Mouse (Mus musculus) liver, embryonic 13.5 days (tissue): ENCODE data around the gene Plcb3. TPM values are rescaled to one million over a fixed set of nuclear protein-coding genes. Genes with fewer than 3 reads are reported as not detected.

Experiments
- ATAC-seq: fragments of 200-750 bp; cut with Nextera tagmentation; 2 replicates; pipeline ENCODE4 v1.8.0; 2017; ENCODE audit warnings: low read depth, mild to moderate bottlenecking, moderate number of reproducible peaks, moderate library complexity
- DNase-seq: peaks from one replicate; pipeline ENCODE4 v3.0.0; 2022
- H3K27ac ChIP-seq: fragments of 300-500 bp; sonication (generic); 2 replicates; pipeline ENCODE4 v1.5.1; 2015; ENCODE audit warnings: moderate library complexity, mild to moderate bottlenecking, inconsistent platforms
- H3K27me3 ChIP-seq: fragments of 300-500 bp; sonication (generic); 2 replicates; pipeline ENCODE4 v1.6.1; 2015; ENCODE audit warnings: mild to moderate bottlenecking, inconsistent platforms
- H3K36me3 ChIP-seq: fragments of 300-500 bp; sonication (generic); 2 replicates; pipeline ENCODE4 v1.6.1; 2015; ENCODE audit warnings: mild to moderate bottlenecking, inconsistent platforms
- H3K4me1 ChIP-seq: fragments of 300-500 bp; sonication (generic); replicated peaks from 2 replicates; pipeline ENCODE4 v1.6.1; 2015; ENCODE audit warnings: inconsistent platforms
- H3K4me2 ChIP-seq: fragments of 300-500 bp; sonication (generic); 2 replicates; pipeline ENCODE4 v1.6.1; 2015; ENCODE audit warnings: inconsistent platforms, mild to moderate bottlenecking, moderate library complexity
- H3K4me3 ChIP-seq: fragments of 300-500 bp; sonication (generic); replicated peaks from 2 replicates; pipeline ENCODE4 v1.5.1; 2015; ENCODE audit warnings: mild to moderate bottlenecking, inconsistent platforms
- H3K9ac ChIP-seq: fragments of 300-500 bp; sonication (generic); 2 replicates; pipeline ENCODE4 v1.6.1; 2015; ENCODE audit warnings: mild to moderate bottlenecking, inconsistent platforms
- H3K9me3 ChIP-seq: fragments of 300-500 bp; sonication (generic); replicated peaks from 2 replicates; pipeline ENCODE4 v1.6.1; 2016; ENCODE audit warnings: inconsistent platforms
- WGBS: fragments of 180-500 bp; shearing (Covaris S2); methylation state at CpG from one replicate; pipeline ENCODE4 v1.1.7; 2015; ENCODE audit not compliant: insufficient replicate concordance; 5-methylcytosine and 5-hydroxymethylcytosine counted together
- microRNA-seq: library from miRNA; unstranded; fragments of <30 nt; microRNA quantifications from one replicate; pipeline ENCODE4, GENCODE M21; 2016
- polyA plus RNA-seq: library from polyadenylated mRNA; unstranded; fragments of >200 nt; fragmentation: Nextera tagmentation; extraction: Ambion mirVana; gene quantifications from 2 replicates; pipeline ENCODE4 v1.2.1, GENCODE M21; 2015

Plcb3 gene
- polyA plus RNA-seq, 1 experiment from 2014 or later, result 5.6 TPM

DNA sequence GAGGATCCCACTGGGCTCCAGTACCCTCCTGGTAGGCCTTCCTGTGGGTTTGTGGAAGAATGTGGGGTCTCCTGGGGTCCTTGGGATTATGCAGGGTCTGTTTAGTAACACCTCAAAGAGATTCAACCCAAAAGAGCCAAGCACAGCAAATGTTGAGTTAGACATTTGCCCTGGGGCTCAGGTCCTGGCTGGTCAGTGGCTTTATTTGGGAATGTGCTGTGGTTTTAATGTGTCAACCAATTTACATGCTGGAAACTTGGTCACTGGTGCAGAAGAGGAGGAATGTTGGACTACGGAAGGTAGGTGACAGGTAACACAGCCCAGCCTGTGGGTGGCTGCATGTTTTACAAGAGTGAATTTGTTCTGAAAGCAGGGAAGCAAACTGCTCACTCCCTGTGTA, 73.2 kb downstream of the Plcb3 start:
- peaks cover 22% of the 10 kb centered on the region for H3K36me3 ChIP-seq
- 83% methylated on average over 1 of the region's 1 CpGs for WGBS
- peaks cover 18% of the 10 kb centered on the region for H3K4me1 ChIP-seq
- DNase-seq (no peak), ATAC-seq (no peak)
- no peaks in the 10 kb centered on the region for H3K9me3 ChIP-seq
- H3K4me3 ChIP-seq, result no peak overlapping the region
- H3K4me2 ChIP-seq, result no peak overlapping the region
- no peak overlapping the region for H3K9ac ChIP-seq
- no peak overlapping the region for H3K27ac ChIP-seq
- no peaks in the 10 kb centered on the region for H3K27me3 ChIP-seq

Small RNAs within 50 kb of the gene (microRNA-seq; reads per million reads assigned to microRNA genes)
- gene Mir6990, result not detected

Other genes starting within 250 kb of the Plcb3 start
- gene Rps6ka4, start 135.8 kb downstream of the Plcb3 start, polyA plus RNA-seq, result 6.1 and 6.8 TPM in 2 replicates
- gene Ccdc88b, start 118.3 kb downstream of the Plcb3 start, polyA plus RNA-seq, result 1.9 and 3.1 TPM in 2 replicates
- 103 and 106 TPM in 2 replicates for gene Trmt112, start 66.8 kb downstream of the Plcb3 start, polyA plus RNA-seq
- 97.7 and 101 TPM in 2 replicates for gene Prdx5, start 66.4 kb downstream of the Plcb3 start, polyA plus RNA-seq
- gene Esrra, start 54.7 kb downstream of the Plcb3 start, polyA plus RNA-seq, result 4.4 and 4.8 TPM in 2 replicates
- gene Catsperz, start 51.1 kb downstream of the Plcb3 start, polyA plus RNA-seq, result 0.51 and 0.73 TPM in 2 replicates
- gene Kcnk4, start 42.0 kb downstream of the Plcb3 start, polyA plus RNA-seq, result 0.06 TPM in 1 of 2 replicates, not detected in the other
- 32.2 and 34.6 TPM in 2 replicates for gene Bad, start 34.6 kb downstream of the Plcb3 start, polyA plus RNA-seq
- 6.4 and 7.3 TPM in 2 replicates for gene Gpr137, start 34.0 kb downstream of the Plcb3 start, polyA plus RNA-seq
- gene Ppp1r14b, start 1.5 kb downstream of the Plcb3 start, polyA plus RNA-seq, result 73.6 and 81.7 TPM in 2 replicates
- gene Fkbp2, start 4.0 kb upstream of the Plcb3 start, polyA plus RNA-seq, result 88.0 and 91.6 TPM in 2 replicates
- gene Vegfb, start 11.2 kb upstream of the Plcb3 start, polyA plus RNA-seq, result 13.7 and 16.0 TPM in 2 replicates
- gene Dnajc4, start 16.1 kb upstream of the Plcb3 start, polyA plus RNA-seq, result 9.8 and 11.8 TPM in 2 replicates
- 10.7 and 11.1 TPM in 2 replicates for gene Nudt22, start 19.6 kb upstream of the Plcb3 start, polyA plus RNA-seq
- 2.1 and 2.3 TPM in 2 replicates for gene Trpt1, start 19.7 kb upstream of the Plcb3 start, polyA plus RNA-seq
- 106 and 107 TPM in 2 replicates for gene Fermt3, start 43.0 kb upstream of the Plcb3 start, polyA plus RNA-seq
- gene Stip1, start 63.5 kb upstream of the Plcb3 start, polyA plus RNA-seq, result 158 and 201 TPM in 2 replicates
- 3.0 and 3.8 TPM in 2 replicates for gene Macrod1, start 80.3 kb upstream of the Plcb3 start, polyA plus RNA-seq
- gene Flrt1, start 129.3 kb upstream of the Plcb3 start, polyA plus RNA-seq, result 0.14 and 0.17 TPM in 2 replicates
- 68.9 and 69.3 TPM in 2 replicates for gene Otub1, start 229.8 kb upstream of the Plcb3 start, polyA plus RNA-seq
- gene Cox8a, start 241.1 kb upstream of the Plcb3 start, polyA plus RNA-seq, result 734 and 757 TPM in 2 replicates